Mouse (Mus musculus) neural tube, embryonic 14.5 days (tissue): ENCODE data around the gene Ccs. TPM values are rescaled to one million over a fixed set of nuclear protein-coding genes. Genes with fewer than 3 reads are reported as not detected.

Experiments
- ATAC-seq: fragments of 200-750 bp; cut with Nextera tagmentation; 2 replicates; pipeline ENCODE4 v1.8.0; 2017; ENCODE audit warnings: low read depth, mild to moderate bottlenecking, moderate TSS enrichment, moderate library complexity
- H3K27ac ChIP-seq: fragments of 300-500 bp; sonication (generic); 2 replicates; pipeline ENCODE4 v1.5.1; 2014; ENCODE audit warnings: low read depth, mild to moderate bottlenecking, control low read depth, low read length, moderate library complexity, mixed read lengths
- H3K27me3 ChIP-seq: fragments of 300-500 bp; sonication (generic); 2 replicates; pipeline ENCODE4 v1.6.1; 2014; ENCODE audit warnings: low read length; ENCODE audit not compliant: control insufficient read depth, insufficient read depth
- H3K36me3 ChIP-seq: fragments of 300-500 bp; sonication (generic); 2 replicates; pipeline ENCODE4 v1.6.1; 2014; ENCODE audit warnings: low read length, mixed read lengths; ENCODE audit not compliant: control insufficient read depth, insufficient read depth
- H3K4me1 ChIP-seq: fragments of 300-500 bp; sonication (generic); 2 replicates; pipeline ENCODE4 v1.6.1; 2014; ENCODE audit warnings: low read length; ENCODE audit not compliant: control insufficient read depth, insufficient read depth
- H3K4me2 ChIP-seq: fragments of 300-500 bp; sonication (generic); 2 replicates; pipeline ENCODE4 v1.6.1; 2014; ENCODE audit warnings: mild to moderate bottlenecking, low read depth, low read length, control low read depth
- H3K4me3 ChIP-seq: fragments of 300-500 bp; sonication (generic); 2 replicates; pipeline ENCODE4 v1.5.1; 2014; ENCODE audit warnings: low read depth, low read length, control low read depth, mixed read lengths
- H3K9ac ChIP-seq: fragments of 300-500 bp; sonication (generic); replicated peaks from 2 replicates; pipeline ENCODE4 v1.6.1; 2014; ENCODE audit warnings: low read depth, mild to moderate bottlenecking, control low read depth, low read length, mixed read lengths
- H3K9me3 ChIP-seq: fragments of 300-500 bp; sonication (generic); 2 replicates; pipeline ENCODE4 v1.6.1; 2016; ENCODE audit warnings: low read length; ENCODE audit not compliant: control insufficient read depth
- WGBS: fragments of 180-500 bp; shearing (Covaris S2); extraction: QIAGEN DNeasy Blood & Tissue Kit; methylation state at CpG from one replicate; pipeline ENCODE4 v1.1.7; 2014; 5-methylcytosine and 5-hydroxymethylcytosine counted together
- polyA plus RNA-seq: library from polyadenylated mRNA; unstranded; fragments of >200 nt; fragmentation: Nextera tagmentation; extraction: Ambion mirVana; gene quantifications from 2 replicates; pipeline ENCODE4 v1.2.1, GENCODE M21; 2014

The Ccs gene
- polyA plus RNA-seq, 1 experiment from 2014 or later: 38.1 TPM

- no peaks in the 10 kb centered on the region for H3K9me3 ChIP-seq
- no peak overlapping the region for H3K4me2 ChIP-seq
- H3K36me3 ChIP-seq: peaks cover 31% of the 10 kb centered on the region
- H3K27ac ChIP-seq: no peak overlapping the region
- no peak for ATAC-seq
- no peak overlapping the region for H3K4me3 ChIP-seq
- no peak overlapping the region for H3K9ac ChIP-seq
- WGBS: 94% methylated on average over 5 of the region's 5 CpGs
- H3K4me1 ChIP-seq: peaks cover 3% of the 10 kb centered on the region; the same call in 1 of the 2 replicates
- no peaks in the 10 kb centered on the region for H3K27me3 ChIP-seq
Measured at GRCm38 (mm10) chr19:4799083-4799482, 40.0 kb downstream of the Ccs start.

- ATAC-seq: no peak
- H3K4me2 ChIP-seq: no peak overlapping the region
- peaks cover 26% of the 10 kb centered on the region for H3K36me3 ChIP-seq
- no peaks in the 10 kb centered on the region for H3K9me3 ChIP-seq
- H3K27me3 ChIP-seq: no peaks in the 10 kb centered on the region
- no peak overlapping the region for H3K4me3 ChIP-seq
- H3K27ac ChIP-seq: no peak overlapping the region
- no peak overlapping the region for H3K9ac ChIP-seq
- peaks cover 4% of the 10 kb centered on the region; the same call in 1 of the 2 replicates for H3K4me1 ChIP-seq
- 98% methylated on average over 2 of the region's 2 CpGs for WGBS
Measured at GRCm38 (mm10) chr19:4797846-4798245, 41.3 kb downstream of the Ccs start.

GRCm38 (mm10) chr19:4795929-4796328, 43.2 kb downstream of the Ccs start:
- 83% methylated on average over 1 of the region's 1 CpGs for WGBS
- H3K4me3 ChIP-seq: no peak overlapping the region
- no peak overlapping the region for H3K4me2 ChIP-seq
- no peak for ATAC-seq
- H3K9me3 ChIP-seq: no peaks in the 10 kb centered on the region
- H3K27me3 ChIP-seq: no peaks in the 10 kb centered on the region
- no peak overlapping the region for H3K9ac ChIP-seq
- H3K4me1 ChIP-seq: peaks cover 17% of the 10 kb centered on the region
- no peak overlapping the region for H3K27ac ChIP-seq
- peaks cover 17% of the 10 kb centered on the region for H3K36me3 ChIP-seq

- peaks cover 13% of the 10 kb centered on the region for H3K36me3 ChIP-seq
- ATAC-seq: peak; percentile 98
- peaks cover 35% of the 10 kb centered on the region for H3K4me1 ChIP-seq
- H3K27ac ChIP-seq: peak within 1 kb of the TSS; percentile 82
- WGBS: under 1% methylated on average over 31 of the region's 31 CpGs
- H3K27me3 ChIP-seq: no peaks in the 10 kb centered on the region
- peak within 1 kb of the TSS; percentile 64 for H3K9ac ChIP-seq
- no peaks in the 10 kb centered on the region for H3K9me3 ChIP-seq
- H3K4me2 ChIP-seq: peak within 1 kb of the TSS; percentile 63
- peak within 1 kb of the TSS; percentile 70 for H3K4me3 ChIP-seq
Measured at GRCm38 (mm10) chr19:4793831-4794422, 45.2 kb downstream of the Ccs start, which contains the start of gene Rbm4. Gene Rbm4, minus strand, starts transcription at chr19:4793901.

GRCm38 (mm10) chr19:4793281-4793830, 45.8 kb downstream of the Ccs start:
- peaks cover 40% of the 10 kb centered on the region for H3K4me1 ChIP-seq
- ATAC-seq: peak; percentile 42; the same call in 1 of the 2 replicates

GRCm38 (mm10) chr19:4786313-4786712, 52.8 kb downstream of the Ccs start:
- Histone ChIP-seq H3K27ac (no peak overlapping the region), H3K36me3 (peaks cover 57% of the 10 kb centered on the region), H3K27me3 (no peaks in the 10 kb centered on the region), H3K4me2 (no peak overlapping the region), H3K4me1 (peaks cover 44% of the 10 kb centered on the region), H3K9me3 (no peaks in the 10 kb centered on the region), H3K4me3 (no peak overlapping the region), H3K9ac (no peak overlapping the region)
- no peak for ATAC-seq
- 96% methylated on average over 2 of the region's 2 CpGs for WGBS

More at GRCm38 (mm10) chr19:4793281-4793830, 45.8 kb downstream of the Ccs start:
- 2% methylated on average over 16 of the region's 16 CpGs for WGBS
- Histone ChIP-seq H3K9ac (peak overlapping the region; percentile 64), H3K36me3 (peaks cover 16% of the 10 kb centered on the region), H3K27me3 (no peaks in the 10 kb centered on the region), H3K27ac (peak overlapping the region; percentile 82), H3K4me2 (peak overlapping the region; percentile 63), H3K9me3 (no peaks in the 10 kb centered on the region), H3K4me3 (peak overlapping the region; percentile 70)

- no peak for ATAC-seq
- 93% methylated on average over 7 of the region's 7 CpGs for WGBS
Measured at GRCm38 (mm10) chr19:4785206-4785605, 53.9 kb downstream of the Ccs start.

GRCm38 (mm10) chr19:4782891-4783290, 56.2 kb downstream of the Ccs start:
- no peak overlapping the region for H3K4me3 ChIP-seq
- ATAC-seq: no peak
- no peaks in the 10 kb centered on the region for H3K9me3 ChIP-seq
- H3K4me2 ChIP-seq: no peak overlapping the region
- H3K27me3 ChIP-seq: no peaks in the 10 kb centered on the region
- peaks cover 16% of the 10 kb centered on the region for H3K4me1 ChIP-seq
- H3K36me3 ChIP-seq: peaks cover 42% of the 10 kb centered on the region
- WGBS: 94% methylated on average over 2 of the region's 2 CpGs
- no peak overlapping the region for H3K27ac ChIP-seq
- H3K9ac ChIP-seq: no peak overlapping the region

More at GRCm38 (mm10) chr19:4785206-4785605, 53.9 kb downstream of the Ccs start:
- Histone ChIP-seq H3K9me3 (no peaks in the 10 kb centered on the region), H3K4me1 (peaks cover 33% of the 10 kb centered on the region), H3K27ac (no peak overlapping the region), H3K27me3 (no peaks in the 10 kb centered on the region), H3K9ac (no peak overlapping the region), H3K4me3 (no peak overlapping the region), H3K4me2 (no peak overlapping the region), H3K36me3 (peaks cover 50% of the 10 kb centered on the region)
